Comparison of ENCODE assay signal across 8 mouse cellular contexts in genomic region chr16:32164396-32165027, GRCm38 (mm10). TPM values are rescaled to one million over a fixed set of nuclear protein-coding genes. Genes with fewer than 3 reads are reported as not detected.
A peak's percentile ranks its signal among the peaks of the same experiment; 100 is the strongest.
DNase-seq lines count a peak whose midpoint lies in the region; ATAC-seq lines count a peak whose summit lies in the region.

No protein-coding gene starts in this region.

- 0 out of 2 replicates have a peak overlapping the region, but pooled peaks have one; percentile 22 for H3K4me3 ChIP-seq in midbrain, embryonic 11.5 days (ENCODE audit: low read depth, low read length)

- H3K9me3 ChIP-seq in midbrain, embryonic 11.5 days (ENCODE audit: control insufficient read depth, low read length), result no peaks in the 10 kb centered on the region

- no peak overlapping the region for H3K27ac ChIP-seq in midbrain, embryonic 11.5 days (ENCODE audit: low read depth, low read length)

- H3K9ac ChIP-seq in midbrain, embryonic 11.5 days (ENCODE audit: low read length), result no peak overlapping the region

- H3K4me2 ChIP-seq in midbrain, embryonic 11.5 days, result peak overlapping the region; percentile 44; the same call in 1 of the 2 replicates

- WGBS in midbrain, embryonic 11.5 days, result 72% methylated on average over 19 of the region's 19 CpGs

- peak; percentile 29 to 48 for DNase-seq in lung, adult 18-20 months
- no peak for DNase-seq in lung, postnatal 36 days
- peak; percentile 45 for DNase-seq in kidney, postnatal 10 days
- DNase-seq in midbrain, embryonic 11.5 days (ENCODE audit: low spot score, missing footprints), result no peak
- DNase-seq in layer of hippocampus, adult 18-20 months (ENCODE audit: low spot score in 2 of 2), result no peak
- DNase-seq in embryo, embryonic 10.5 days (ENCODE audit: low spot score), result no peak
- DNase-seq in frontal cortex, postnatal 25 days (ENCODE audit: low spot score in 2 of 2), result no peak

- no peaks in the 10 kb centered on the region for H3K36me3 ChIP-seq in midbrain, embryonic 11.5 days (ENCODE audit: control insufficient read depth, insufficient read depth, low read length)

- H3K4me1 ChIP-seq in midbrain, embryonic 11.5 days (ENCODE audit: control insufficient read depth, insufficient read depth, low read length), result peaks cover 5% of the 10 kb centered on the region; the same call in 1 of the 2 replicates

- peaks cover 3% of the 10 kb centered on the region; the same call in 1 of the 2 replicates for H3K27me3 ChIP-seq in midbrain, embryonic 11.5 days (ENCODE audit: control insufficient read depth, insufficient read depth, low read length)

- peak; percentile 61 for ATAC-seq in erythroblast, adult 5-6 weeks (replicated peaks; ENCODE audit: low FRiP score, poor library complexity, severe bottlenecking)
- ATAC-seq in midbrain, embryonic 11.5 days (ENCODE audit: low FRiP score), result no peak

RNA-seq across cellular contexts. Expression of gene Nrros, which starts 0.9 kb away (rescaled TPM):
- total RNA-seq in erythroblast, adult 5-6 weeks (2015; ENCODE audit: low replicate concordance), result 29.0 and 38.5 TPM in 2 replicates
- total RNA-seq in erythroblast, adult 5-6 weeks (2017; ENCODE audit: low replicate concordance), result 18.1 and 25.4 TPM in 2 replicates
- polyA plus RNA-seq in midbrain, embryonic 11.5 days (2014; fragmentation: Nextera tagmentation; extraction: Ambion mirVana), result 7.4 and 10.3 TPM in 2 replicates
- total RNA-seq in layer of hippocampus, adult 18-20 months (2021), result 10 to 100 TPM; 10.1 to 12.4 TPM

RNA-seq across cellular contexts. Expression of gene Bex6, which starts 15.1 kb away (rescaled TPM):
- 1.9 and 6.9 TPM in 2 replicates for total RNA-seq in erythroblast, adult 5-6 weeks (2015; ENCODE audit: low replicate concordance)
- total RNA-seq in erythroblast, adult 5-6 weeks (2017; ENCODE audit: low replicate concordance), result 3.2 and 7.8 TPM in 2 replicates
- polyA plus RNA-seq in midbrain, embryonic 11.5 days (2014; fragmentation: Nextera tagmentation; extraction: Ambion mirVana), result 0.23 TPM in 1 of 2 replicates, not detected in the other
- total RNA-seq in layer of hippocampus, adult 18-20 months (2021), result not detected

Comparison
In these comparisons a context has a peak if more than half of its experiments do, and no peak if none do; other contexts are left out.
1. DNase-seq: peak in lung, adult 18-20 months (2 of 2) and kidney, postnatal 10 days (single experiment); none in lung, postnatal 36 days (single experiment), midbrain, embryonic 11.5 days (single experiment), layer of hippocampus, adult 18-20 months (0 of 2), embryo, embryonic 10.5 days (single experiment) and frontal cortex, postnatal 25 days (0 of 2).